Mouse (Mus musculus): ENCODE data around the gene Gm16253. TPM values are rescaled to one million over a fixed set of nuclear protein-coding genes. Genes with fewer than 3 reads are reported as not detected.

The Gm16253 gene
- total and polyA plus RNA-seq, 3 experiments = 1.4 TPM; not detected in 2

DNA sequence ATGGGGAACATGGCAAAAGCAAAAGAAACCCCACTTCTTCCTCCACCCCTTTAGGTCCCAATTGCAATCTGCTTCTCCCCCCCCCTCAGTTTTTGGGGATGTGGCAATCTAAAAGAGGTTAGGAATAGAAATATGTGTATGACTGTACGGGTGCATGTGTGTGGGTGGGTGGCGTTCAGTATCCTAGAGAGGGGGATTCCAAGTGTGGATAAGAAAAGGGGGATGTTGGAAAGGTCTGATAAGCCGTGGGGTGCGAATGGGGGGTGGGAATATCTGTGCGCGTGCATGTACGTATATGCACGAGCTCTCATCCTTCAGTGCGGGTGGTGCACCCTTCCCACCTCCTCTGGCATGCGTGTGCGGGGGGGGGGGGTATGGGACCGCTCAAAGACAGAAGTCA lies 20.1 kb downstream of the Gm16253 start:
- no peak for TF ChIP-seq RCOR1 (IDR thresholded peaks at IDR 0.05; ENCODE audit: low read depth, low read length)
- Histone ChIP-seq H3K4me3 (ENCODE audit: control insufficient read depth in 1 of 2, insufficient read depth in 1 of 2, low read depth in 2 of 2, low read length in 2 of 2) (peak overlapping the region; percentile 38 to 45), H3K36me3 (ENCODE audit: control insufficient read depth in 1 of 2, insufficient read depth in 2 of 2, low read length in 2 of 2) (peaks cover 0 to 12% of the 10 kb centered on the region in 2 experiments; a peak in 2 of 4 replicates), H3K27me3 (ENCODE audit: control insufficient read depth in 1 of 2, insufficient read depth in 2 of 2, low read length in 2 of 2) (no peaks in the 10 kb centered on the region), H3K9ac (ENCODE audit: control insufficient read depth, low read depth, low read length, poor library complexity, severe bottlenecking) (peak overlapping the region; percentile 37), H3K79me2 (ENCODE audit: control insufficient read depth, insufficient read depth, low read length, poor library complexity) (peaks cover 3% of the 10 kb centered on the region; the same call in 1 of the 2 replicates), H3K9me3 (replicated peaks; ENCODE audit: insufficient read depth, low read length) (no peaks in the 10 kb centered on the region), H3K4me1 (ENCODE audit: control insufficient read depth in 1 of 2, insufficient read depth in 2 of 2, low read length in 2 of 2) (peaks cover 11 to 14% of the 10 kb centered on the region in 2 experiments), H3K27ac (ENCODE audit: control insufficient read depth, low read depth, low read length) (no peak overlapping the region)
- peak; percentile 30 for DNase-seq (ENCODE audit: low read depth, low spot score)

DNA sequence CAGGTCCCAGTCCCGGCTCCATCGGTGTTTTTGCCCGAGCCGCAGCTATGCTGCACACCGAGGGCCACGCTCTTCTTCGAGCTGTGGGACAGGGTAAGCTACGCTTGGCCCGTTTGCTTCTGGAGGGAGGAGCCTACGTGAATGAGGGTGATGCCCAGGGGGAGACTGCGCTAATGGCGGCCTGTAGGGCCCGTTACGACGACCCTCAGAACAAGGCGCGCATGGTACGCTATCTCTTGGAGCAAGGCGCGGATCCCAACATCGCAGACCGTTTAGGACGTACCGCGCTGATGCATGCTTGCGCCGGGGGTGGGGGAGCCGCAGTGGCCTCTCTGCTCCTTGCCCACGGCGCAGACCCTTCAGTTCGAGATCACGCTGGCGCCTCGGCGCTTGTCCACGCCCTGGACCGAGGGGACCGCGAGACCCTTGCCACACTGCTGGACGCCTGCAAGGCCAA lies 20.7 kb downstream of the Gm16253 start:
- peaks cover 0 to 12% of the 10 kb centered on the region in 2 experiments; a peak in 2 of 4 replicates for H3K36me3 ChIP-seq (ENCODE audit: control insufficient read depth in 1 of 2, insufficient read depth in 2 of 2, low read length in 2 of 2)
- H3K4me1 ChIP-seq (ENCODE audit: control insufficient read depth in 1 of 2, insufficient read depth in 2 of 2, low read length in 2 of 2) = peaks cover 13 to 16% of the 10 kb centered on the region in 2 experiments
- no peaks in the 10 kb centered on the region for H3K27me3 ChIP-seq (ENCODE audit: control insufficient read depth in 1 of 2, insufficient read depth in 2 of 2, low read length in 2 of 2)
- TF ChIP-seq ETS1 (IDR thresholded peaks at IDR 0.05; ENCODE audit: low read depth, low read length) (no peak), POLR2A (IDR thresholded peaks at IDR 0.05; ENCODE audit: control insufficient read depth in 1 of 2, insufficient read depth in 1 of 2, low read depth in 1 of 2, low read length in 2 of 2, poor library complexity in 1 of 2) (peak in 1 of 2 experiments; percentile 34; a peak in 1 of 4 replicates), SIN3A (IDR thresholded peaks at IDR 0.05; ENCODE audit: low read length) (no peak)
- no peak overlapping the region for H3K27ac ChIP-seq (ENCODE audit: control insufficient read depth, low read depth, low read length)
- peaks cover 3% of the 10 kb centered on the region; the same call in 1 of the 2 replicates for H3K79me2 ChIP-seq (ENCODE audit: control insufficient read depth, insufficient read depth, low read length, poor library complexity)
- DNase-seq (ENCODE audit: low read depth, low spot score) = peak; percentile 58
- peak overlapping the region; percentile 38 to 45 for H3K4me3 ChIP-seq (ENCODE audit: control insufficient read depth in 1 of 2, insufficient read depth in 1 of 2, low read depth in 2 of 2, low read length in 2 of 2)
- H3K9ac ChIP-seq (ENCODE audit: control insufficient read depth, low read depth, low read length, poor library complexity, severe bottlenecking) = peak overlapping the region; percentile 37
- no peaks in the 10 kb centered on the region for H3K9me3 ChIP-seq (replicated peaks; ENCODE audit: insufficient read depth, low read length)

DNA sequence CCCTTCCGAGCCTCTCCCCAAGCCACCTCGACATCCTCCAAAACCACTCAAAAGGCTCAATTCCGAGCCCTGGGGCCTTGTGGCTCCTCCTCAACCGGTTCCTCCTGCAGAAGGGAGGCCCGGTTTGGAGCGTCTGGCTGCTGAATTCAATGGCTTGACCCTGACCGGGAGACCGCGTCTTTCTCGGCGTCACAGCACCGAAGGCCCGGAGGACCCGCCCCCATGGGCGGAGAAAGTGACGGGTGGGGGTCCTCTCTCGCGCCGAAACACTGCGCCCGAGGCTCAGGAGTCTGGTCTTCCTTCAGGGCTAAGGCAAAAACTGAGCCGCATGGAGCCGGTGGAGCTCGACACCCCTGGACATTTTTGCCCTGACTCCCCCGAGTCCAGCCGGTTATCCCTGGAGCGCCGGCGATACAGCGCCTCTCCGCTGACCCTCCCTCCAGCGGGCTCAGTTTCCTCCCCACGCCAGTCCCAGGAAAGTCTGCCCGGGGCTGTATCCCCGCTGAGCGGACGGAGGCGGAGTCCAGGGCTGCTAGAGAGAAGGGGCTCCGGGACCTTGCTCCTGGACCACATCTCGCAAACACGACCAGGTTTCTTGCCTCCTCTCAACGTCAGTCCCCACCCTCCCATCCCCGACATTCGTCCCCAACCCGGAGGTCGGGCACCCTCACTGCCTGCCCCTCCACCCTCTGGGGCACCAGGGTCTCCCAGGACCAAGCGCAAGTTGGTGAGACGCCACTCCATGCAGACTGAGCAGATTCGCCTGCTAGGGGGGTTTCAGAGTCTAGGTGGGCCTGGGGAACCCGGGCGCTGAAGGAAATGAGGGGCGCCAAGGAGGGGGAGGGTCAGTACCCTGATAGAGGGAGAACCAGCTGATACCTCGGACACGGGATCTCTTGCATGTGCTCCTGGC lies 21.6 kb downstream of the Gm16253 start:
- Histone ChIP-seq H3K9me3 (replicated peaks; ENCODE audit: insufficient read depth, low read length) (no peaks in the 10 kb centered on the region), H3K27ac (ENCODE audit: control insufficient read depth, low read depth, low read length) (no peak overlapping the region), H3K4me3 (ENCODE audit: control insufficient read depth in 1 of 2, insufficient read depth in 1 of 2, low read depth in 2 of 2, low read length in 2 of 2) (peak overlapping the region; percentile 38 to 45; a peak in 3 of 4 replicates), H3K4me1 (ENCODE audit: control insufficient read depth in 1 of 2, insufficient read depth in 2 of 2, low read length in 2 of 2) (peaks cover 8 to 12% of the 10 kb centered on the region in 2 experiments), H3K79me2 (ENCODE audit: control insufficient read depth, insufficient read depth, low read length, poor library complexity) (peaks cover 3% of the 10 kb centered on the region; the same call in 1 of the 2 replicates), H3K36me3 (ENCODE audit: control insufficient read depth in 1 of 2, insufficient read depth in 2 of 2, low read length in 2 of 2) (peaks cover 0 to 7% of the 10 kb centered on the region in 2 experiments; a peak in 2 of 4 replicates), H3K9ac (ENCODE audit: control insufficient read depth, low read depth, low read length, poor library complexity, severe bottlenecking) (peak overlapping the region; percentile 37), H3K27me3 (ENCODE audit: control insufficient read depth in 1 of 2, insufficient read depth in 2 of 2, low read length in 2 of 2) (no peaks in the 10 kb centered on the region)
- no peak for TF ChIP-seq GATA1 (IDR thresholded peaks at IDR 0.05; ENCODE audit: low read depth, low read length)
- TF ChIP-seq MAFK (IDR thresholded peaks at IDR 0.05; ENCODE audit: borderline replicate concordance, low read depth, low read length) = no peak
- no peak for TF ChIP-seq ZMIZ1 (IDR thresholded peaks at IDR 0.05; ENCODE audit: low read depth, low read length)
- no peak for TF ChIP-seq ZNF384 (IDR thresholded peaks at IDR 0.05; ENCODE audit: low read depth, low read length)
- TF ChIP-seq ZKSCAN1 (IDR thresholded peaks at IDR 0.05; ENCODE audit: low read depth, low read length) = no peak
- no peak for TF ChIP-seq TBP (IDR thresholded peaks at IDR 0.05; ENCODE audit: low read depth, low read length)
- no peak for TF ChIP-seq TCF12 (IDR thresholded peaks at IDR 0.05; ENCODE audit: low read depth, low read length)
- TF ChIP-seq EP300 (IDR thresholded peaks at IDR 0.05; ENCODE audit: low read depth in 1 of 2, low read length in 2 of 2) = no peak
- TF ChIP-seq TAL1 (IDR thresholded peaks at IDR 0.05; ENCODE audit: low read length) = no peak
- no peak for TF ChIP-seq E2F4 (IDR thresholded peaks at IDR 0.05; ENCODE audit: borderline replicate concordance, low read depth, low read length)
- DNase-seq (ENCODE audit: low read depth, low spot score) = peak; percentile 28

Data from MEL (cell line).